Mouse (Mus musculus): ENCODE measurements around the gene Tex52.
A peak's percentile ranks its signal among the peaks of the same experiment; 100 is the strongest.

Gene Tex52

DNA sequence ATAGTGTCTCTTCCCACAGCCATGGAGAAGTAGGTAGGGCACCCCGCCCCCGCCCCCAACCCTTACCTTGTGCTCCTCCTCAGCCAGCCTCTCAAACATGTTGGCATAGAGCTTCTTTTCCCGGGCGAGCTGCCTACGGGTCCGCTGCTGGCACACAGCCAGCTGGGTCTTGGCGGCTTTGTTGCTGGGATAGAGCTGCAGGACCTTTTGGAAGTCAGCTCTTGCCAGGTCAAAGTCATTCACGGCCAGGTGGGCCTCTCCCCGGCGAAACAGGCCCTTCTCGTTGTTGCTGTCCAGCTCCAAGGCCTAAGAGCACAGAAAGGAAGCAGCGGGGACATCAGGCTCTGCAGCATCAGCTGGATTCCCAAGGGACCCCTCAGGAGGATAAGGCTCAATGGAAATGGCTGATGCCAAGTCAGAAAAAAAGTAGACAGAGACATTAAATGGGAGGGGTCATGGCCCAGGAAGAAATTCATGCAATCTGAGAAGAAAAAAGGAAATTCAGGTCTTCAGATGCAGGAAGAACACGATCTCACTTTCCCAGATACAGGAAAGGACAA lies 57.2 kb downstream of the Tex52 start:
- peak; percentile 82 to 85 for DNase-seq

DNA sequence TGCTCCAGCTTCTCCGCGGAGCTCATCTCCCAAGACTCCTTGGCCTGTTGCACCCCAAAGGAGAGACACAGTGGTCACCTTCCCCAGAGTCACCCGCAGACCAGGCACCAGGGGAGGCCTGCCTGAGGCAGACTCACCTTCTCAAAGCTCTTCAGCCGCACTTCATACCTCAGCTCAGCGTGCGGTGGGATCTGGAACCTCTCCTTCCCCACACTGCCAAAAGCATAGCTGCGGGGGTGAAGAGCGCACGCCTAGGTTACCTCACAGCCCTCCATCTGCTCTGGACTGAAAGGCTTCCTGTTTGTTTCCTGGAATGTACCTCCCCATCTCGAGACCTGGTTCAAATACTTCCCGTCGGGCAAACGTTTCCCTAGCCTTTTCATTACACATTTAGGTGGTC lies 58.3 kb downstream of the Tex52 start:
- peak; percentile 78 to 81 for DNase-seq
